Mouse (Mus musculus) embryo, embryonic 10.5 days (tissue): ENCODE measurements around the gene Lrrc32.
A peak's percentile ranks its signal among the peaks of the same experiment; 100 is the strongest.

Experiments
- DNase-seq: peaks from one replicate; pipeline ENCODE4 v3.0.0-alpha.2; 2015; ENCODE audit warnings: low spot score

Lrrc32 gene

DNA sequence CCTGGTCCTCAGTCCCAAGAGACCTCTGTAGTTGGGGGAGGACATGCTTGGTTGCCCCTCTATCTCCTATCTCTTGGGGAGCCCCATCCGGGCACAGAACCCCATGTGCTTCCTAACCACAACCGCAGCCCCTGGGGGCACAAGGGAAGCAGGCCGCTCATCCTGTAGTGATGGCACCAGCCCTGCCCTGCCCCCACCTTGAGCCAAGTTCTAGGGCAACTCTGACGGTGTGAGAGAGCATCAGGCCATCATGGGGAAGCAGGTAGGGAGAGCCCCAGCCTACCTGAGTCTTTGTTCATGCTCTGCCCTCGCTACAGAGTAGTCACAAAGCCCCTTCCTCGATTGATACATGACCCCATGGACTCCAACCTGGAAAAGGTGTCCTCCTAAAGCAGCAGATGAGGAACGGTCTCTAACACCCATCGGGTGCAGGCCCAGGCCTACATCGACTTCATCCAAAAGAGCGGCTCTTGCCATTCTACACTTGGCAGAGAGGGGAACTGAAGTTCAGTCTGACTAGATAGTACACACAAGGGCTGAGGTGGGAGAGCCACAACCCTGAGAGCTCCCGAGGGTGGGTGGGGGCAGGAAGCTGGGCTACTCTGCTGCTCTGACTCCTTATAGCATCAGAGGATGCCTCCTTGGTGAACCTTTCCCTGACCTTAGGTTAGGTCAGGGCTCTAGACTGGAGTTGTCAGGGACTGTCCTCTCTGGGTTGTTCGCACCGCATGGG lies 519 bp upstream of the Lrrc32 start:
- DNase-seq: no peak

- DNase-seq: peak; percentile 89
These were observed 571 bp downstream of the Lrrc32 start for GRCm38 (mm10) chr7:98489623-98490084.

DNA sequence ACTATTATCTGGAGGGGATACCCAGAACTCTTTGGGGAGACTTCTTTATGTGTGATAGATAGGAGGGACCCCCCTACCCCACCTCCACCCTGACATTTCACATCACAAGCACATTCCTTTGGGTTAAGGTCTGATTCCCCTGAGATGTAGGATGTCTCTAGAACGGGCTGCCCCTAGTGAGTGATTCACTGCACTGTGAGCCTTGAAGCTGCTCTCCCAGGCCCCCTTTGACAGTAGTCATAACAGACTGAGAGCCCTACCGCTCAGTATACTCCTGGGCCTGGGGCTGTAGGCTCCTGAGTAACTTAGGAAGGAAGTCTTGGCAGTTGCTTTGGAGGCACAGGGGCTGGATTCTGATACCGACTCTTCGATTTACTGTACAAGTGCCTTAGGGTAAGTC lies 1.2 kb downstream of the Lrrc32 start:
- no peak for DNase-seq

- DNase-seq: no peak
These were observed 1.8 kb downstream of the Lrrc32 start for GRCm38 (mm10) chr7:98490911-98491310.

GRCm38 (mm10) chr7:98491451-98492200 lies 2.5 kb downstream of the Lrrc32 start:
- no peak for DNase-seq

DNA sequence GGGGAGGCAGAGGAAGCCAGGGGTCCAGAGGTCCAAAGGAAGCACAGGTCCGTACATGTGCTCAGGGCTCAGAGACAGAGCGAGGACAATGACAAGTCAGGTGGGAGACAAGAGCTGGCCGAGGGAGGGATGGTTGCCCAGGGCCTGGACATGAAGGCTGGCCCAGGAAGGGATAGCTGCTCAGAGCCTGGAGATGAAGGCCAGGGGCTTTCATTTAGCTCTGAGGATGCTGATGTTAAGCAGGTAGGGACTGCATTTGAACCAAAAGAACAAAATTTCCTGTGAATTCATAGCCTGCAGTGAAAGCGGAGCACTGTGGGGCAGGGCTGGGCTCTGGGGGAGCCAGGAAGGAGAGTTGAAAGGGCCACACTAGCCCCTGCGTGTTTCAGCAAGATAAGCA lies 3.2 kb downstream of the Lrrc32 start:
- no peak for DNase-seq

DNA sequence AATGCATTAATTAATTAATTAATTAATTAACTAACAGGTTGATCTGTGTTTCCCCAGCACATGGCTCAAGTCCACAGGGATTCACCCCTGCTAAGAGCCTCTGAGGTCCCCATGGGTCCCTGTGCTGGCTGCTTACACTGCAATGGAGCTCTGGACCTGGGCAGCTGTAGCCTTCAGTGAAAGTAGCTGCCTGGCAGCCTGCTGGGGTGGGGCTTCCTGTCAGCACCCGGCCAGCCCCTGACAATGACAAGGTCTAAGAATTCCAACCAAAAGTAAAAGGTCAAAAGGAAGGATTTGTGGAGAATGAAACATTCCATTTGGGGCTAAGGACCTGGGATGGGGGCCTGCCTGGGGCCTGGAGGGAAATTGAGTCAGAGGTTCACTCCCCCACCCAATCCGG lies 4.2 kb downstream of the Lrrc32 start:
- DNase-seq: no peak

DNA sequence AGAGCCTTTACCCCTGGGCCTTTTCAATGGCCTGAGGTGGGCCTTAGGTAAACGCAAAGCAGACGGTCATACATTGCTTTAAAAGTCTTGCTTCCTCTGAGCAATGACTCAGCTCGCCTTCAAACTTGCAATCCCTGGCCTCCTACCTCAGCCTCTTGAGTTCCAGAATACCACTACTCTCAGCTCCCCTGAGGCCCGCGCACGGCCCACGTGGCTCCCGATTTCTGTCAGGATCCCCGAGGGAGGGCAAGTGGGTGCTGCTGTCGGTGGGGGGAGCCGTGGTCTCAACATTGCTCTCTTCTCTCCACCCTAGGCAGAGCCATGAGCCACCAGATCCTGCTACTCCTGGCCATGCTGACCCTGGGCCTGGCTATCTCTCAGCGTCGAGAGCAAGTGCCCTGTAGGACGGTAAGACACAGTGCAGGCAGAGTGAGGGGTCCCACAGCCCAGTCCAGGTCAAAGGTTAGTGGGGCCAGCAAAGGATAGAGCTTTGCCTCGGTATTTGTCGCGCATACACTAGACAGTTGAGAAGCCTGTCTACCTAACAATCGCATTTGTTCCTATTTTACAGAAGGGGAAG lies 4.9 kb downstream of the Lrrc32 start:
- no peak for DNase-seq

DNA sequence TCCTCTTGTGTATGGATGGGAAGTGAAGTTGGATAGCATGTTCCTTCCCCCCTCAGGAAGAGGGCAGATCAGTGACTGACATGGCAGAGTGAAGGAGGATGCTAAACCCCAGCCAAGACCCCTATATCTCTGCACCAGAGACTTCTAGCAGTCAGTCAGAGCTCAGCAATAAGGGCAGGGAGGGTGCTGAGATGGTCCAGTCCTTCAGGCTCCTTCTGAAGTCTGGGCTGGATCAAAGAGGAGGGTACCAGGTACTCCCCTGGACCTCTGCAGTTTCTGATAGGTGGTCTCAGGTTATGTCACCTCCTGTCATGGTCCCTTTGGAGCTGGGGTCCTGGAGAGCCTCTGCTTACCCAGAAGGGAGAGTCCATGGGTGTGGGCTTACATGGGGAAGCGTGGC lies 6.5 kb downstream of the Lrrc32 start:
- no peak for DNase-seq

GRCm38 (mm10) chr7:98497451-98497850 lies 8.4 kb downstream of the Lrrc32 start:
- DNase-seq: no peak

DNA sequence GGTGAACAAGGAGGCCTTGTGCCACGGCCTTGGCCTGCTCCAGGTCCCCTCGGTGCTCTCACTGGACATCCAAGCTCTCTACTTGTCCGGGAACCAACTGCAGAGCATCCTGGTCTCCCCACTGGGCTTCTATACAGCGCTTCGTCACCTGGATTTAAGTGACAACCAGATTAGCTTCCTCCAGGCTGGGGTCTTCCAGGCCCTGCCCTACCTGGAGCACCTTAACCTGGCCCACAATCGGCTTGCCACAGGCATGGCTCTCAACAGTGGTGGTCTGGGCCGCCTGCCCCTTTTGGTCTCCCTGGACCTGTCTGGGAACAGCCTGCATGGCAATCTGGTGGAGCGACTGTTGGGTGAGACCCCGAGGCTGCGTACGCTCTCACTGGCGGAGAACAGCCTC lies 9.0 kb downstream of the Lrrc32 start:
- DNase-seq: no peak

DNA sequence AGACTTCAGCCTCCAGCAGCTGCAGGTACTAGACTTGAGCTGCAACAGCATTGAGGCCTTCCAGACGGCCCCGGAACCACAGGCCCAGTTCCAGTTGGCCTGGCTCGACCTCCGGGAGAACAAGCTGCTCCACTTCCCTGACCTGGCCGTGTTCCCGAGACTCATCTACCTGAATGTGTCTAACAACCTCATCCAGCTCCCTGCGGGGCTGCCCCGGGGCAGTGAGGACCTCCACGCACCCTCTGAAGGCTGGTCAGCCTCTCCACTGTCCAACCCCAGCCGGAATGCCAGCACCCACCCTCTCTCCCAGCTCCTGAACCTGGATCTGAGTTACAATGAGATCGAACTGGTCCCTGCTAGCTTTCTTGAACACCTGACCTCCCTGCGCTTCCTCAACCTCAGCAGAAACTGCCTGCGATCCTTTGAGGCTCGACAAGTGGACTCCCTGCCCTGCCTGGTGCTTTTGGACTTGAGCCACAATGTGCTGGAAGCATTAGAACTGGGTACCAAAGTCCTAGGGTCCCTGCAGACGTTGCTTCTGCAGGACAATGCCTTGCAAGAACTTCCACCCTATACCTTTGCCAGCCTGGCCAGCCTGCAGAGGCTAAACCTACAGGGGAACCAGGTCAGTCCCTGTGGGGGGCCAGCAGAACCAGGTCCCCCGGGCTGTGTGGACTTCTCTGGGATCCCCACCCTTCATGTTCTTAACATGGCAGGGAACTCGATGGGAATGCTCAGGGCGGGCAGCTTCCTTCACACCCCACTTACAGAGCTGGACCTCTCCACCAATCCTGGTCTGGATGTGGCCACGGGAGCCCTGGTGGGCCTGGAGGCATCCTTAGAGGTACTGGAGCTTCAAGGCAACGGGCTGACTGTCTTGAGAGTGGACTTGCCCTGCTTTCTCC lies 9.8 kb downstream of the Lrrc32 start:
- no peak for DNase-seq

DNA sequence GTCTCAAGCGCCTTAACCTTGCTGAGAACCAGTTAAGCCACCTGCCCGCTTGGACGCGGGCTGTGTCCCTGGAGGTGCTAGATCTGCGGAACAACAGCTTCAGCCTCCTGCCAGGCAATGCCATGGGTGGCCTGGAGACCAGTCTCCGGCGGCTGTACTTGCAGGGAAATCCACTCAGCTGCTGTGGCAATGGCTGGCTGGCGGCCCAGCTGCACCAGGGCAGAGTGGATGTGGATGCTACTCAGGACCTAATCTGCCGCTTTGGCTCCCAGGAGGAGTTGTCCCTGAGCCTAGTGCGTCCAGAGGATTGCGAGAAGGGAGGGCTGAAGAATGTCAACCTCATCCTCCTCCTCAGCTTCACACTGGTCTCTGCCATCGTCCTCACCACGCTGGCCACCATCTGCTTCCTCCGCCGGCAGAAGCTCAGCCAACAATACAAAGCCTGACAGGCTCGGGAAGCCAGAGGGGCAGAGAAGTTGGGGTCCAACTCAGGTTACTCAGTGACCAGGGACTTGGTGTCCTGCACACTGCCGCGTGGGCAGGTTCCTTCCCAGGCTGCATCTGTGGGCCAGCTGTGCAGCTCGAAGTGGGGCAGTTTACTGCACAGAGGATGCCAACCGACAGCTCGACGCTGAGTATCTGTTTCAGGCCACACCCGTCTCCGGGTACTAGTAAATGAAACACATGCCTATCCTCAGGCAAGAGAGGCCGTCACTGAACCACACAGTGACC lies 10.6 kb downstream of the Lrrc32 start:
- DNase-seq: no peak

DNA sequence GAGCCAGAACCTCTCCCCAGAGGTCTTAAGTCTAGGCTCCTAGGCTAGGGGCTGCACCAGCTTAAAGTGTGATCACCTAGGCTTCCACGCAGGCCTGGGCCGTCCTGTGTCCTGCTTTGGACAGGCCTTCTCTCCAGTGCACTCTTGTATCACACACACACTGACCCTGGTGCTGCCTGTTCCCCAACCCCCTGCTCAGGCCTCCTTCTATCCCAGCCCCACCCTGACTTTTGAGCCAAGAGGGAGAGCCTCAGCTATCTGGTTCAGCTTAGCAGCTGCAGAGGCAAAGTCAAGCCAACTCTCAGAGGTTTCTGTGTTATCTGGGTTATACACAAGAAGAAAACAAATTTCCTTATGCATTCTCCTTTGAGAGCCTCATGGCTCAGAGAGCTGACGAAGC lies 11.4 kb downstream of the Lrrc32 start:
- no peak for DNase-seq

DNA sequence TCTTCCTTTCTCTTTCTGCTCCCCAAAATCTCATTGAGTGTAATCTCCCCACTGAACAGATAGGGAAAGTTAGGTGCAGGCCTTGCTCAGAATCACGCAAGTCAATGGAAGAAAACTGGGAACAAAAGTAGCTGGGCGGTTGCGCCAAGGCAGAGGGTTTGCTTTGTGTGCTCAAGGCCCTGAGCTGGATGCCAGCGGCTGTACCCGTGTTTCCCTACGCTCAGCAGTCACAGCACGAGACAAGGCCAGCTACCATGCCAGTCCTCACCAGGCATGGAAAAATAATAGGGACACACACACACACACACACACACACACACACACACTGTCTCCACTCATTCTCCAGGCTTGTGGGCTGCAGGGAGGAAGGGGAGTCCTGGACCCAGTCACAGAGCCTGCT lies 12.0 kb downstream of the Lrrc32 start:
- no peak for DNase-seq

- no peak for DNase-seq
These were observed 13.8 kb downstream of the Lrrc32 start for GRCm38 (mm10) chr7:98502921-98503320.

- DNase-seq: peak; percentile 40
These were observed 15.0 kb downstream of the Lrrc32 start for GRCm38 (mm10) chr7:98503951-98504647.

- DNase-seq: no peak
These were observed 15.7 kb downstream of the Lrrc32 start for GRCm38 (mm10) chr7:98504726-98505314.

- peak; percentile 61 for DNase-seq
These were observed 16.6 kb downstream of the Lrrc32 start for GRCm38 (mm10) chr7:98505664-98506063.
